Mouse (Mus musculus) bone marrow macrophage, adult 2 months (primary cell): ENCODE measurements at regions not wholly inside any gene's neighbourhood (a gene's known extent, or its start where the extent isn't known, plus 50 kb on each side); places are given as distances from the start of the nearest gene placed in this dataset.

ENCODE experiments used
- H3K27ac ChIP-seq: 2 replicates; pipeline ENCODE4 v1.5.1; 2012; ENCODE audit warnings: low read depth, low read length; ENCODE audit not compliant: insufficient read depth
- H3K4me1 ChIP-seq: 2 replicates; pipeline ENCODE4 v1.6.1; 2012; ENCODE audit warnings: low read length; ENCODE audit not compliant: control insufficient read depth, insufficient read depth
- H3K4me3 ChIP-seq: 2 replicates; pipeline ENCODE4 v1.5.1; 2012; ENCODE audit warnings: mild to moderate bottlenecking, low read length, moderate library complexity; ENCODE audit not compliant: insufficient read depth
- CTCF ChIP-seq: IDR thresholded peaks from 2 replicates; pipeline ENCODE4 v1.5.1; 2012; ENCODE audit warnings: low read depth, mild to moderate bottlenecking, low read length, moderate library complexity
- POLR2A ChIP-seq: IDR thresholded peaks from 2 replicates; pipeline ENCODE4 v1.6.1; 2012; ENCODE audit warnings: mild to moderate bottlenecking, low read depth, low read length, borderline replicate concordance

DNA sequence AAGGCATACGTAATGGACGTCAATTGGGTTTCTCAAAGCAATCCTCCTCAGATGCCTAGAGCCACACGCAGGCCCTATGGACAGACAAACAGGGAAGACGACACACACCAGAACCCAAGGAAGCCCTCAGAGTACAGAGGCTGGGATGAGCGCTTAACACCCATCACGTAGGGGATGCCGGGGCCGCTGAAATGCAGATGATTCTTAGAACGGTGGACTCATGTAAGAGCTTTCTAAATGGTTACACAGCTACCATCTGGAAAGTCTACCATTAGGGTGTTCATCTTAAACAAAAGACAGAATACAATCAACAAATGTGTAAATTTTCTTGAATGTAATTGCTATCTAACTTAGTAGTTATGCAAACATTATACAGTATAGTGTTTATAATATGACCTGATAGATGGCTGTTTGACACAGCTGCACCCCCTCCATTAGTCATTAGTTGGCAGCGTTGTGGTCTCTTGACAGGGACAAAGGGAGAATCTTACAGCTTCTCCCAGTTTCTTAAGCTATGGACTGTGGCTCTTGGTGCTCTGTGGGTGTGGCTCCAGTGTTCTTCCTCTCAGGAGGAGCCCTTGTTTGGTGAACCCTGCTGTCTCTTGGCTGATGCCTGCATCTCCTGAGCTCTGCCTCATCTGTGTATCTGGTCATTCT, 259.4 kb upstream of the Runx1 start:
- no peak overlapping the region for H3K4me3 ChIP-seq
- H3K27ac ChIP-seq = peak overlapping the region; percentile 90
- H3K4me1 ChIP-seq = peaks cover 42% of the 10 kb centered on the region
- TF ChIP-seq POLR2A (no peak), CTCF (no peak)

DNA sequence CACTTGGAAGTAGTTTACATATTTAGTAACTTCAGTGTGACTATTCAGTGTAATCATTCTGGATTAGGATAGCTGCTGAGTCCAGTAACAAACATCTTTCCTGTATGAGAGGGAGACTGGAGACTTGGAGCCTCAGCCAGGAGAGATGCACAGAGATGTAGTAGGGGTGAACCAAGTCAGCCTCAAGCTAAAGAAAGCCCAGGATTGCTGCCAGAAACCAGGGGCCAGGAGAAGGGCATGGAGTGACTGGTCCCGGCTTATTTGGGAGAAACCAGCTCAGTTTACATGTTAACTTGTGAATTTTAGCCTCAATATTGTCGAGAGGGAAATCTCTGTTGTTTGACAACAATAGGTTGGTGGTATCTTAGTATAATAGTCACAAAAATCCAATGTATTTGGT, 257.8 kb upstream of the Runx1 start:
- peaks cover 42% of the 10 kb centered on the region for H3K4me1 ChIP-seq
- no peak overlapping the region for H3K4me3 ChIP-seq
- H3K27ac ChIP-seq = peak overlapping the region; percentile 90
- TF ChIP-seq CTCF (no peak), POLR2A (no peak)

DNA sequence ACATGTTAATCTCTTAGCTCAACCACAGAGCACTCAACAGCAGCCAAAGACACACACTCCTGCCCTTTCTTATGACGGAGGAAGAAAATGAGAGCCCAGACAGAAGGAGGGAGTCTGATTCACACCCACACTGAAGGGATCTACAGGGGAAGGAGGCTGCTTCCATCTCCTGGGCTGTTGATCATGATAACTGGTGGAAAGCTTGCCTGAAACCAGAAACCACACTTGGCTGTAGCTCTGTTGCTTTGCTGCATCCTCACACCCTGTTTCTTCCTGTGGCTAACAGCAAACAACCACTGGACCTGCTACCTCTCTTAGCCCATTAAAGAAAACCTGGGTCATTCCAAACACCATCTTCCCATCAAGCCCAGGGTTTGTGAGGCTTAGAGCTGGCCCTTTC, 257.2 kb upstream of the Runx1 start:
- peak overlapping the region; percentile 90 for H3K27ac ChIP-seq
- TF ChIP-seq POLR2A (no peak), CTCF (no peak)

DNA sequence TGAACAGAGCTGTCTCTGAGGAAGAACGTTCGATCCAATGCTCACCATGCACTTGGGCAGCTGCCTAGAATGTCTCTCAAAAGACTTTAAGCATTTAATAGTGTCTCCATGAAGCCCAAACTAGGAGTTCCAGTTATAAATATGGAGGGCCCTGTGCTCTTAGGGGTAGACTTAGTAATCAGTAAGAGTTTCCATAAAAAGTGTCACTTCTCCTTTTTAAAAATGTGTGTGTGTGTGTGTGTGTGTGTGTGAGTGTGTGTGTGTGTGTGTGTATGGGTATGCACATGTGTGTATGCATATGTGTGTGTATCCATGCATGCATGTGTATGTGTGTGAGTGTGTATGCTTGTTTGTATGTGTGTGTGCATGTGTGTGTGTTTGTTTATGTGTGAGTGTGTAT, 255.6 kb upstream of the Runx1 start:
- Histone ChIP-seq H3K4me3 (no peak overlapping the region), H3K4me1 (peaks cover 39% of the 10 kb centered on the region), H3K27ac (no peak overlapping the region)
- TF ChIP-seq CTCF (no peak), POLR2A (no peak)

More for the DNA sequence above, 257.2 kb upstream of the Runx1 start:
- peaks cover 42% of the 10 kb centered on the region for H3K4me1 ChIP-seq
- no peak overlapping the region for H3K4me3 ChIP-seq

DNA sequence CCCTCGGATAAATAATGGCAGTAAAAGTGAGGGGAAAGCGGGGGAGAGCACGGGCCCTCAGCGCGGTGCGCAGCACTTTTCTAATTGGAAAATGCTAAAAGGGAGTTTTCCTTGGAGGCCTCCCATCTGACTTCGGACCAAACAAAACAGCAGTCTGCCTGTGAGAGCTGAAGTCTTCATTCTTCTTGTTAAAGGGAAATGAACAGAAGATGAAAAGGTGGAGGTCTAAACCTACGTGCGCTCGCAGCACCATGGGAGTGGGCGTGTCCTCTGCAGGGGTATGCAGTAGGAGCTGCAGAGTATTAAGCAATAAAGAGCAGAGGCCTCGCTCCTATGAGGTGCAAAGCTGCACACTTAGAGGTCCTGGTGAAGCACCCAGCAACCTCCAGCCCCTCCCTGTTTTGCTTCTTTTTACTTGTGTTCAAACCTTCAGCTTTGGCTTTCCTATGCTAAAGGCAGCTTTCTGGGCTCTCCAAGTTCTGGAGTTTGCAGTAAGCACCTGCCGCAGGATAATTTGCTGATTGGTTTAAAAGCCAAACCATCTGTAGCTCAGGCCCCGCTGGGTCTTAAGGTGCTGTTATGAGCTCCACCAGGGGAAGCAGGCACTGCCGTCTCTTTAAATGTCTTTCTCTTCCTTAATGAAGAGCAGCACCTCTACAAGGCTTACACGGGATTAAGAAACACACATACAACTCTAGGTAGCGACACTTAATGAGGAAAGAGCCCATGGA, 253.9 kb upstream of the Runx1 start:
- Histone ChIP-seq H3K4me1 (peaks cover 25% of the 10 kb centered on the region), H3K27ac (no peak overlapping the region), H3K4me3 (no peak overlapping the region)
- no peak for TF ChIP-seq POLR2A
- no peak for TF ChIP-seq CTCF

DNA sequence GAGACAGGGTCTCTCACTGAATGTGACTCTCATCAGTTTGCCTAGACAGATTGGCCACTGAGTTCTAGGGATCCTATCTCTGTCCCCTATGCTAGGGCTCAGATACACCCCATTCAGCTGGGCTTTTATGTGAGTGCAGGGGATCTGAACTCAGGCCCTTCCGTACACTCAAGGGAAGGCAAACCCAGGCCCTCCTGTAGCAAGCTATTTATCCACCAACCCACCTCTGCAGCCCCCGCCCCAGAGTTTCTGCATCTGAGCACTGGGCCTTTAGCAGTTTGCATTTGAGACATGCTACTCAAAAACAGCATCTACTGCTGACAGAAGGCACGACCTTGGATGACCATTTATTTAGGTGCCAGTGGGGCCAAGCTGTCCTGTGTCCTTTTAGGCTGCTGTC, 253.0 kb upstream of the Runx1 start:
- H3K4me1 ChIP-seq = peaks cover 18% of the 10 kb centered on the region
- H3K4me3 ChIP-seq = no peak overlapping the region
- no peak overlapping the region for H3K27ac ChIP-seq
- TF ChIP-seq CTCF (no peak), POLR2A (no peak)

DNA sequence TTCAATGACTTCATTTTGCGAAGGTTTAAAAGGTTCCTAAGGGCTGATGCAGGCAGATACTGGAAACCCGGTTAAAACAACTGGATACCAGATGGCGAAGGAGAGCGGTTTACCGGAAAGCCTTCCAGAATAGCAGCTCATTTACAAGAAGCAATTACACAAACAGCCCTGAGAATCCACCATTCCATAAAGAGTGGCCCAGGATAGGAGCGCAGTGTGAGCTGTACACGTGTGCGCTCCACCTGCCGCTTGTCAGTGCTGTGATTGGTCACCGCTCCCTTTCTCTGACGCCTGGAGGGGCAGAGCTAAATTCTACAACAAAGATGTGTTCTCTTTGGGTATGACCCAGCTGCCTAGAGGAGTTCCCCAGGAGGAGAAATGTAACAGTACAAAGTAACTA, 249.5 kb upstream of the Runx1 start:
- Histone ChIP-seq H3K27ac (no peak overlapping the region), H3K4me1 (no peaks in the 10 kb centered on the region), H3K4me3 (no peak overlapping the region)
- TF ChIP-seq CTCF = no peak
- no peak for TF ChIP-seq POLR2A

DNA sequence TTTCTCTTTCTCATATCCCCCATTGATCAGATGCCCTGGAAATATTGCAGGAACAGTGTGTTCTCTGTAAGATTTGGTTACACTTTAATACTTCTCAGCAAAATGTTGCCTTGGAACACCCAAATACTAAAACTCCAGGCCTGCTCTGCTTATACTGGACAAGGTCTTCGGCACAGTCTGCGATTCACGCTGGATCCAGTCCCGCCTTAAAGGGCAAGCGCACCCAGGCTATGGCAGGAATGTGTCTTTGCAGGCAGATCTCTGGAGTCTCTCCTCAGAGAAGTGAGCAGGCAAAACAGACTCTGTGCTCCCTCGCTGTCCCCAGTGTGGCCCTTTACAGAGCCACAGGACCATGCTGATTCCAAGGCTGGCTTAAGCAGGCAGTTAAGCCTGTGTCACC, 246.2 kb upstream of the Runx1 start:
- no peak overlapping the region for H3K27ac ChIP-seq
- H3K4me3 ChIP-seq = no peak overlapping the region
- no peaks in the 10 kb centered on the region for H3K4me1 ChIP-seq
- TF ChIP-seq CTCF (no peak), POLR2A (no peak)

DNA sequence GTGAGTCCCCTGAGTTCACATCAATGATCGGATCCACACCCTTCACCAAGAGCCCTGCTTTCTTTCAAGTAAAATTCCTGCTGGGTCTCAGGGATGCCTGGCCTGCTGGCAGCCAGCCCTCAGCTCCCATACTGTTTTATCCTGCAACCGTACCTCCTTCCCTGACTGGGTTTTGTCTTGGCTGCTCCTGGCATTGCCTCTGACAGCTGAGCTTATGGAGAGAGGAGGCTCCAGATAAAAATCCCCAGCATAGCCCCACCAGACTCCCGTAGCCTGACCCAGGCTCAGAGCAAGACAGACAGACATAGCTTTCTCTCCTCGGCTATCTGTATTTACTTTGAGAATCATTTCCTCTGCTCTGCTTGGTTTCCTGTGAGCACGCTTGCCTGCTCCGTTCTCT, 245.8 kb upstream of the Runx1 start:
- Histone ChIP-seq H3K4me3 (no peak overlapping the region), H3K27ac (no peak overlapping the region)

DNA sequence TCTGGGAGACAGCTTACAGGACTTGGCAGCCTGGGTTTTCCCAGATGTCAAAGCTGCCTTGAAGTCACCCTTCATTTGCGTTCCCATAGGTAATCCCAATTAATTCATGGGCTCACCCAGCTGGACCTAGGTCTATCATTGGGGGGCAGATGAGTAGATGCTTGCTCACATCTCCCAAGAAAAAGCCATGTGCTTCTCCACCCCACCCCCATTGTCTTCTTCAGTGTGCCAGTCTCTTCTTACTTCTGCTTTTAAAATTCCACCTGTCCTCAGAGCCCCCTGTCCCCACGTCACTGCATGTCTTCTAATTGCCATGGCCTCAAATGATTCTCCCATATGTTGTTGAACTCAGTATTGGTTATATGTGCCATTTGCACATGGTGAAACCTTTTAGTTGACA, 240.9 kb upstream of the Runx1 start:
- no peak for TF ChIP-seq CTCF
- no peak for TF ChIP-seq POLR2A
- Histone ChIP-seq H3K4me1 (no peaks in the 10 kb centered on the region), H3K27ac (no peak overlapping the region), H3K4me3 (no peak overlapping the region)

More for the DNA sequence above, 245.8 kb upstream of the Runx1 start:
- TF ChIP-seq CTCF (no peak), POLR2A (no peak)
- no peaks in the 10 kb centered on the region for H3K4me1 ChIP-seq
